Mouse (Mus musculus) megakaryocyte, embryonic 14.5 days (primary cell): ENCODE measurements at regions not wholly inside any gene's neighbourhood (a gene's known extent, or its start where the extent isn't known, plus 50 kb on each side); places are given as distances from the start of the nearest gene placed in this dataset.

Source experiments
- FLI1 ChIP-seq: IDR thresholded peaks from 2 replicates; pipeline ENCODE4 v1.6.1; 2012; ENCODE audit warnings: low read length, inconsistent platforms, mixed read lengths
- GATA1 ChIP-seq: IDR thresholded peaks from 3 replicates; pipeline ENCODE4 v1.6.1; 2012; ENCODE audit warnings: mixed read lengths, low read length, inconsistent platforms, borderline replicate concordance

GRCm38 (mm10) chr15:36924171-36924570 lies 83.4 kb downstream of the Zfp706 start:
- TF ChIP-seq GATA1: no peak
- TF ChIP-seq FLI1: no peak
